Mouse (Mus musculus): ENCODE measurements around the gene Csf1. TPM values are rescaled to one million over a fixed set of nuclear protein-coding genes. Genes with fewer than 3 reads are reported as not detected.
A peak's percentile ranks its signal among the peaks of the same experiment; 100 is the strongest.

Csf1 gene
- polyA plus RNA-seq, 1 experiment from 2014 or later = 9.8 TPM

DNA sequence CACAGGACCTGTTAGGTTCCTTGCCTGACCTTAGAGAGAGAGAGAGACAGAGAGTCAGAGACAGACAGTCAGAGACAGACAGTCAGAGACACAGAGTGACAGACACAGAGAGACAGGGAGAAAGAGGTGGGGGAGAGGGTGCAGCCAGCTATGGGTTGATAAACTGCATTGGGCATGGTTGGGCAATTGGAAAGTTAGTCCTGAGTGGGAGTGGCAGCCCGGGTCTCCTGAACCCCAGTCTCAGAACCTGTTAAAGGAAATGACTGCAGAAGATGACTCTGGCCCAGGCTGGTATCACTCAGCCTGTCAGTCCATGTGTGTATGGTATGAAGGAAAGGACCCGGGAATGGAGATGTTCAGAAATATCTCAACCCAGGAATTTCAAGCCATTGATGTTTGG, 2.1 kb downstream of the Csf1 start:
- WGBS = 56% methylated on average over 2 of the region's 2 CpGs
- H3K4me2 ChIP-seq = peak overlapping the region; percentile 84
- no peak for ATAC-seq (ENCODE audit: insufficient number of reproducible peaks, insufficient read depth, low FRiP score, low TSS enrichment, low read depth)

DNA sequence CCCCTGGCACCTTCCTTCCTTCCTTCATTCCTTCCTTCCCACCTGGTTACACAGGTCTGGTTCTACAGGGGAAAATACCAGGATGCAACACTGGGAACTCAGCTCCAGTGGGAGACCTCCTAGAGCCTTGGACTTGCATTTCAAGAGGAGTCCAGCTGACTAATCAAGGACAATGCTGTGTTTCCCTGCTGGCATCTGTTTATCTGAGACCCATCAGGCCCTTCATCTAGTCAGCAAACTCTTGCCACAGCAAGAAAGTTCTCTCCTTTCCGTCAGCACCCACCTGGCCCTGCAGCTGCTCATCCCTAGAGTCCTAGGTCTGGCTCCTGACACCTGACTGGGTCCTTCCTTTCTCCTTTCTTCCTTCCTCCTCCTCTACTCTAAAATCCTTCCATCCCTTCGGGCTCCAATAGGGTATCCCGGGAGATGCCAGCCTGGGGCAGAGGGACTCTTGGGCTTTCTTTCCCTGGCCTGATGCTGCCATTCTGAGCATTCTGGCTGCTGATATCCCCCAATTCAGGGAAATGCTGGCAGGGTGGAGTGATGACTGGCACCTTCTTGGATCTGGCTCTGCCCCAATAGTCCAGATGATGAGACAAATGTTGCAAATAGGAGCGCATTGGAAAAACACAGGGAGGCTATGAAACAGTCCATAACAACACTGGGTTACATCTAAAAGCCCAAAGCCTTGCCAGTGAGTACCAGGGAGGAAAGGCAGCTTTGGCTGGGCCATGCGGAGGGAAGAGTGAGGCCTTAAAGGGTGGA, 2.7 kb downstream of the Csf1 start:
- Histone ChIP-seq H3K36me3 (peaks cover 30% of the 10 kb centered on the region), H3K4me3 (no peak overlapping the region), H3K27ac (no peak overlapping the region), H3K4me1 (peaks cover 28% of the 10 kb centered on the region), H3K4me2 (peak overlapping the region; percentile 84), H3K9ac (0 out of 2 replicates have a peak overlapping the region, but pooled peaks have one; percentile 49), H3K9me3 (no peaks in the 10 kb centered on the region), H3K27me3 (no peaks in the 10 kb centered on the region)
- ATAC-seq (ENCODE audit: insufficient number of reproducible peaks, insufficient read depth, low FRiP score, low TSS enrichment, low read depth) = no peak
- WGBS = 85% methylated on average over 5 of the region's 5 CpGs

More for the DNA sequence above, 2.1 kb downstream of the Csf1 start:
- H3K4me3 ChIP-seq = peak overlapping the region; percentile 78; the same call in 1 of the 2 replicates
- H3K36me3 ChIP-seq = peaks cover 24% of the 10 kb centered on the region
- H3K27me3 ChIP-seq = no peaks in the 10 kb centered on the region
- H3K9me3 ChIP-seq = no peaks in the 10 kb centered on the region
- H3K4me1 ChIP-seq = peaks cover 28% of the 10 kb centered on the region
- peak overlapping the region; percentile 97 for H3K9ac ChIP-seq
- H3K27ac ChIP-seq = no peak overlapping the region

DNA sequence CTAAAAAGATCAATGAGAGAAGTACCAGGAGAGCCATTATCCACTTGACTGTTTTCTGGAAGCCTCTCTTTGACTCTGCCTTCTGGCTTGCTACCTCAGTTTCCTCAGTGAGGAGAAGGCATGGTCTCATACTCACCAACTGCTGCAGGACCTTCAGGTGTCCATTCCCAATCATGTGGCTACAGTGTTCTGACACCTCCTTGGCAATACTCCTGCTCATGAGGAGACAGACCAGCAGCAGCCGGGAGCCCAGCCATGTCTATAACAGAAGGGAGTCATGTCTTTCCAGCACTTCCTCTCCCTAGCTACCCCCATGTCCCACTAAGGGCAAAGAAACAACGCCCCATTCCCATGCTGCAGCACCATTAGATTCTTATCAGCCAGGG, 3.8 kb downstream of the Csf1 start:
- H3K27ac ChIP-seq = no peak overlapping the region
- WGBS = 71% methylated on average over 2 of the region's 2 CpGs
- no peaks in the 10 kb centered on the region for H3K9me3 ChIP-seq
- ATAC-seq (ENCODE audit: insufficient number of reproducible peaks, insufficient read depth, low FRiP score, low TSS enrichment, low read depth) = no peak
- H3K27me3 ChIP-seq = no peaks in the 10 kb centered on the region
- H3K36me3 ChIP-seq = peaks cover 41% of the 10 kb centered on the region
- no peak overlapping the region for H3K4me3 ChIP-seq
- H3K4me2 ChIP-seq = no peak overlapping the region
- peaks cover 28% of the 10 kb centered on the region for H3K4me1 ChIP-seq
- H3K9ac ChIP-seq = no peak overlapping the region

DNA sequence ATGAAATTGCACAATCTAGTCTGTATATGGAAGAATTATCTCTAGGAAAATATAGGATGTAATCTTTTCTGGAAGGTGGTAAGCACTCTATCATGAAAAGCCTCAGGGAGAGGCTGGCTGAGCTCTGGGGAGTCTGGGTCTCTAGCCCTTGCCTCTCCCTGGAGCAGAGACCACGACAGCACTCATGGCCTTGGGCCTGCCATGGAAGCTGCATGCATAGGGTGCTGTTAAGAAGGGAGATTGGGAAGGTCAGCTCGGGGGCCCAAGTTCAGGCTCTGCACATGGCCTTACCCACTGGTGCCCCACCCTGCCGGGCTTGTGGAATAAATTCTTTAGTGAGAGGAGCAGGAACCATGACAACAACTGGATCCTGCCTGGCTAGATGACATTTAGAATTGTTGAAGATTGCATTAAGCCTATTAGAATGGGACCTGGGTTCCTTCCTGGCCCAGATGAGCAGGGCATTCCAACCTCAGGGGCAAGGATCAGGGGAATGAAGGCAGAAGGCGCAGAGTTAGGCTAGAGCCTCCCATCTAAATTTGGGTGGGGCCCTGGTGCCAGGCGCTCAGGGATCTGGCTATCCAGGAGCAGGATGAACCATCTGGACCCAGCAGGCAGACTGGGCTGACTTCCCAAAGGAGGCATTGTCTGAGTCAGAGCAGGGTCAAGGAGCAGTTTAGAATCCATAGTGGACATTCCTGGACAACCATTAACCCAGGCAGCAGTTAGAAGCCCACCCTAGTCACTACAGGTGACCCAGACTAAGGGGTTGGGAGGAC, 4.4 kb downstream of the Csf1 start:
- Histone ChIP-seq H3K36me3 (peaks cover 47% of the 10 kb centered on the region), H3K27ac (no peak overlapping the region), H3K9me3 (no peaks in the 10 kb centered on the region), H3K4me2 (no peak overlapping the region), H3K4me3 (no peak overlapping the region), H3K27me3 (no peaks in the 10 kb centered on the region), H3K9ac (no peak overlapping the region), H3K4me1 (peaks cover 28% of the 10 kb centered on the region)
- no peak for ATAC-seq (ENCODE audit: insufficient number of reproducible peaks, insufficient read depth, low FRiP score, low TSS enrichment, low read depth)
- 77% methylated on average over 5 of the region's 5 CpGs for WGBS

DNA sequence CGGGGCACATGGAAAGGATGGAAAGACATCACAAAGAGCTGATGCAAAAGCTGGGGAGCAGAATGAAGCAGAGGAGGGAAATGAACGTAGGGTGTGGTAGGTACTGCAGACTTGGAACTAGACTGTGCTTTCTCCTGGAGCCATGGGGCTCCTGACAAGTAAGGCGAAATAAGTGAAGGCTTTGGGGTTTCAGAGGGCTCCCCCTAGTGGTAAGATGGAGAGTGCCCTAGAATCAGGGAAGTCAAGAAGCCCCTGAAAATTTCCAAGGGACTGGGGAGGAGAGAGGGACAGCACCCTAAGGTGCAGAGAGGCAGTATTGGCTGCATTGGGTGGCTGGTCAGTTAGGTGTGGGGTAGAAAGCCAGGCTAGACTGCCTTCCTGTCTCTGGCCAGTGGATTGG, 5.6 kb downstream of the Csf1 start:
- Histone ChIP-seq H3K4me1 (peaks cover 24% of the 10 kb centered on the region), H3K9me3 (no peaks in the 10 kb centered on the region), H3K36me3 (peaks cover 58% of the 10 kb centered on the region), H3K4me3 (no peak overlapping the region), H3K27ac (no peak overlapping the region), H3K9ac (no peak overlapping the region), H3K4me2 (no peak overlapping the region), H3K27me3 (no peaks in the 10 kb centered on the region)
- WGBS = 44% methylated on average over 3 of the region's 3 CpGs
- no peak for ATAC-seq (ENCODE audit: insufficient number of reproducible peaks, insufficient read depth, low FRiP score, low TSS enrichment, low read depth)

DNA sequence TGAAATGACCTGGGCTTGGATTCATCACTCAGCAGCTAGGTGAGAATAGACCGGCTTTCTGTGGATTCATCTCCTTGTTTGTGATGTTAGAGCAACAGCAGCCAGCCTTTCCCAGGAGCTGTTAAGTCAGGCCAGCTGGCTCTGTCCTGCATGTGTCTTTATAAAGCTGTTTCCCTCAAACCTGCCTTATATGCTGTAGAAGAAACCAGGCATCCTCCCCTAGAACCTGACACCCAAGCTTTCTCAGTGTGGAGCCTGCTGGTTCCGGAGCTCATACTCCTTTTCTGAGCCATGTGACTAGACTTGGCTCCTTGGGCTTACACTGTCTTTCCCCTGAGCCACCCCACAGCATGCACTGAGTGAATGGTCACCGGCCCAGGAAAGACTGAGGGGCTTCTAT, 8.7 kb downstream of the Csf1 start:
- Histone ChIP-seq H3K36me3 (peaks cover 82% of the 10 kb centered on the region), H3K4me1 (no peaks in the 10 kb centered on the region), H3K4me2 (no peak overlapping the region), H3K27ac (no peak overlapping the region), H3K4me3 (no peak overlapping the region), H3K9me3 (no peaks in the 10 kb centered on the region), H3K9ac (no peak overlapping the region), H3K27me3 (no peaks in the 10 kb centered on the region)
- ATAC-seq (ENCODE audit: insufficient number of reproducible peaks, insufficient read depth, low FRiP score, low TSS enrichment, low read depth) = no peak
- 72% methylated on average over 3 of the region's 3 CpGs for WGBS

DNA sequence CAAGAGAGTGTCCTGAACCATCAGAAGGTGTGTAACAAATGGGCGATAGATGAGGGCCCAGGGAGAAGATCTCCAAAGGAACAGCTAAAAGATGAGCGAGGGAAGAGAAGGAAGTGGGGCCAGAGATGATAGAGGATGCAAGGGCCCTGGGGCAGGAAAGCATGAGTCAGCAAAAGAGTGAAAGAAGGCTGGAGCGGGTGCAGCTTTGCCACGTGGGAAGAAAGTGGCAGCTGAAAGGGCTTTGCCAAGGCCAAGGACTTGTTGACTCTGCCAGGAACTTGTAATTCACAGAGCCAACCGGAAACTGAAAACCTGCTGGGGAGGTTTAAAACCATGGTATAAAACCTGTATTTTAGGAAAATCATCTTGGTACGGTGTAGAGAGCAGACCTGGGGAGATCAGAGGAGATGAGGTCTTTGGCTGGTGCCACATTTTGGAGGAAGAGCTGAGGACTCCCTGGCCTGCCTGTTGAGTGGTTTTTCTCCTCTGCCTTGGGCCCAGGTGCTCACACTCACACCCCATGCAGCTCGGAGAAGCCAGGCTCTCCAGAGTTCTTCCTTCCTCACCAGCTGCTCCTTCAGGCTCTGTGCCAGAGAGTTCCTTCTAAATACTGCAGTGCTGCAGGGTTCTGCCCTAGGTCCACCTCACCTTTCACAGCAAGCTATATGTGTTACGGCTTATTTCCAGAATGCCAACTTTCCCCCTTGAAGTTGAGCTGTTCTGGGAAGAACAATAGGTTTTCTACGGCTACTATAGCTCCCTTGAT, 9.3 kb downstream of the Csf1 start:
- Histone ChIP-seq H3K4me3 (no peak overlapping the region), H3K4me2 (no peak overlapping the region), H3K4me1 (no peaks in the 10 kb centered on the region), H3K9me3 (no peaks in the 10 kb centered on the region), H3K36me3 (peaks cover 85% of the 10 kb centered on the region), H3K27me3 (no peaks in the 10 kb centered on the region), H3K27ac (no peak overlapping the region), H3K9ac (no peak overlapping the region)
- no peak for ATAC-seq (ENCODE audit: insufficient number of reproducible peaks, insufficient read depth, low FRiP score, low TSS enrichment, low read depth)
- WGBS = 76% methylated on average over 9 of the region's 9 CpGs

DNA sequence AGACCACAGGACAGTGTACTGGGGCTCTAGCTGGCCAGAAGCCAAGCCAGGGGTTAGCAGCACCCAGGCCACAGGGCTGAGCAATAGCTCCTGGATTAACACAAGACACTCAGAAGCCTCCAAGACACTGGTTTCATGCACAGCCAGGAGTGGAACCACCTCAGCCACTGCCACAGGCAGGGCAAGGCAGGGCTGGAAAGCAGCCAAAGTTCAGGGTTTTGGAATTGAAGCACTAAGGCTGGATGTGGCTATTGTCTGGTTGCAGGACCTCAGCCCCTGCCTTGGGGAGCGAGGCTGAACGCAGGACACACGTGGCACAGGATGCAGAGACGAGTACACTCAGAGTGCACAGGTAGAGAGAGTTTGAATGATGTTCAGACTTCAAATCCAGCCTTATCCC, 10.8 kb downstream of the Csf1 start:
- H3K9me3 ChIP-seq = no peaks in the 10 kb centered on the region
- no peaks in the 10 kb centered on the region for H3K27me3 ChIP-seq
- H3K27ac ChIP-seq = no peak overlapping the region
- no peak for ATAC-seq (ENCODE audit: insufficient number of reproducible peaks, insufficient read depth, low FRiP score, low TSS enrichment, low read depth)
- no peak overlapping the region for H3K4me3 ChIP-seq
- 84% methylated on average over 4 of the region's 4 CpGs for WGBS
- H3K9ac ChIP-seq = no peak overlapping the region
- no peak overlapping the region for H3K4me2 ChIP-seq
- peaks cover 85% of the 10 kb centered on the region for H3K36me3 ChIP-seq
- no peaks in the 10 kb centered on the region for H3K4me1 ChIP-seq

DNA sequence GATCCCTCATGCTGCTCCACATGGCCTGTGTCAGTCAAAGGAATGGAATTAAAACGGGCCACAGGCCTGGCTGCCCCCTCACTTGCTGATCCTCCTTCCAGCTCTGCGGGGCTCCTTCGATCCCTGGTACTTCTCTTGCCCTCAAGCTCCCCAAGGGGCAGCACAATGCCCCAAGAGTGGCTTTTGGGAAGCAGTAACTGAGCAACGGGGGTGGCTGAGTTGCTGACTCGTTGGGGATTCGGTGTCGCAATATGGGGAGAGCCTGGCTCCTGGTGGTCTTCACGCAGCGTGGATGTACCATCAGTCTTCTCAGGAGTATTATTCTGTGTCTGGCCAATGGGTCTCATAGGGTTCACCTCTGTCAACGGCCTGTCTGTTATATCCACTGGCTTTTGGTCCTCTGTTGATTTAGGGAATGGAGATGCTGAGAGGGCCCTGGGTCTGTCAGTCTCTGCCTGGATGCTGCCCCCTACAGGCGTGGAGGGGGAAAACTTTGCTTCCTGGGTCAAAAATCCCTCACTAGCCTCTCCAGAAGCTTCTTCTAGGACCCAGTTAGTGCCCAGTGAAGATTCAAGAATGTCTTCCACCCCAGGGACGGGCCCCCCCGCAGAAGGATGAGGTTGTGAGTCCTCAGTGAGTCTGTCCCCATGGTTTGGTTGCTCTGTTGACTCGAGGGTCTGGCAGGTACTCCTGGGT, 11.9 kb downstream of the Csf1 start:
- no peak overlapping the region for H3K9ac ChIP-seq
- no peak overlapping the region for H3K4me3 ChIP-seq
- no peaks in the 10 kb centered on the region for H3K9me3 ChIP-seq
- H3K27me3 ChIP-seq = no peaks in the 10 kb centered on the region
- no peaks in the 10 kb centered on the region for H3K4me1 ChIP-seq
- no peak overlapping the region for H3K4me2 ChIP-seq
- no peak for ATAC-seq (ENCODE audit: insufficient number of reproducible peaks, insufficient read depth, low FRiP score, low TSS enrichment, low read depth)
- no peak overlapping the region for H3K27ac ChIP-seq
- H3K36me3 ChIP-seq = peaks cover 76% of the 10 kb centered on the region
- 83% methylated on average over 14 of the region's 14 CpGs for WGBS

DNA sequence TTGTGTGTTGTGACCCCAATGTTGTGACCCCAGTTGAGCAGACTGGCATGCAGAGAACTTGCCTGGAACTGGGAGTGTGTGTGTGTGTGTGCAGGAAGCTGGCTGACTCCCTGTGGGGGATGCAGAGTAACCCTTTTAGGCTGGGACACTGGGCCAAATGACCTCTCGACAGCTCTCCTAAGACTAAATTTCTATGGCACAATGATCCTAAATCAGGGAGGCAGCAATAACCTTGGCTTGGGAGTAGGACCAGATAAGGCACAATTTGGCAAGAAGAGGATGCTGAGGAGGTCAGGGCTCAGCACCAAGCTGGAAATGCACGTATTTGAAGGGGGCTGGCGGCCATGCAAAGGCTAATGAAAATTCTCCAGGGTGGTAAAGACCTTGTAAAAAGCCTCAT, 14.2 kb downstream of the Csf1 start:
- no peak for ATAC-seq (ENCODE audit: insufficient number of reproducible peaks, insufficient read depth, low FRiP score, low TSS enrichment, low read depth)
- Histone ChIP-seq H3K4me1 (peaks cover 17% of the 10 kb centered on the region), H3K4me3 (no peak overlapping the region), H3K27ac (no peak overlapping the region), H3K27me3 (no peaks in the 10 kb centered on the region), H3K36me3 (peaks cover 69% of the 10 kb centered on the region), H3K9ac (no peak overlapping the region), H3K4me2 (no peak overlapping the region), H3K9me3 (no peaks in the 10 kb centered on the region)
- 88% methylated on average over 3 of the region's 3 CpGs for WGBS

DNA sequence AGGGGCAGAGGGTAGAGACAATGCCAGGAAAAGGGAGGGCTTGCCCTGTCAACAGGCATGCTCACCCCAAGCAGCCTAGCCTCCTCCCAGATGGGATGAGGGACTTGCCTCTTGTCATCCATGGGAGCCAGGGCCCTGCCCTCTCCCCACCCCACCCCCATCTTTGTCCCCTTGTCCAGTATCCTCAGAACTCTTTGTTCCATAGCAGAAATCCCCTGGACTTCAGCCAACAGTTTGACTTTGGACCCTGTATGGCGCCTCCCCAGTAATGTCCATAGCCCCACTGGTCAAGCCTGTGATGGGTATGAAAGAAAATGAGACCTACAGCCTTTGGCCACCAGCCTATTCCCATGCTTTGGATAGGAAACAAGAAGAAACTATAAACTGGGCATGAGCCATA, 16.6 kb downstream of the Csf1 start:
- H3K4me1 ChIP-seq = peaks cover 34% of the 10 kb centered on the region
- no peak overlapping the region for H3K27ac ChIP-seq
- no peak for ATAC-seq (ENCODE audit: insufficient number of reproducible peaks, insufficient read depth, low FRiP score, low TSS enrichment, low read depth)
- H3K9ac ChIP-seq = no peak overlapping the region
- H3K4me2 ChIP-seq = no peak overlapping the region
- WGBS = 92% methylated on average over 1 of the region's 1 CpGs
- H3K9me3 ChIP-seq = no peaks in the 10 kb centered on the region
- H3K36me3 ChIP-seq = peaks cover 47% of the 10 kb centered on the region
- no peaks in the 10 kb centered on the region for H3K27me3 ChIP-seq
- H3K4me3 ChIP-seq = no peak overlapping the region

Data from embryonic facial prominence, embryonic 13.5 days (tissue).